In the genomic region with DNA sequence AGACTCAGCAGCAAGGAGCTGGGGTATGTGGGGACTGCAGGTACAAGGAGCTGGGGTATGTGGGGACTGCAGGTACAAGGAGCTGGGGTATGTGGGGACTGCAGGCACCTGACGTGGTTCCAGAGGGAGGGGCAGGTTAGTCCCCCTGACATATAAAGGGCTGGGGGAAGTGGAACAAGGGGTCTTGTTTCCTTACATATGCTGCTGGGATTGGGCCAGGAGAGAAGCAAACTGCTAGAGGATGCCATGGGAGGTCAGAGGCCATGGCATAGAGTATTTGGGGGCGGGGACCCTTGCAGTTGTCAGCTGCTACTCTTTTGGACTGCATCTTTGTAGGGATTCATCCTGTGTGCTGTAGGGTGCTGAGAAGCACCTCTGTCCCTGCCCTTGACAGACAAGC, we compare ENCODE assay signal across 29 mouse cellular contexts. TPM values are rescaled to one million over a fixed set of nuclear protein-coding genes. Genes with fewer than 3 reads are reported as not detected.
DNase-seq lines count a peak whose midpoint lies in the region; ATAC-seq and TF ChIP-seq lines count a peak whose summit lies in the region.
"Had no signal": no experiment of that assay in that cellular context is flagged by ENCODE, and none has a peak within 500 bp of the region (broad histone marks: within the 10 kb centered on the region; RNA-seq: fewer than 3 reads in every experiment).

No protein-coding gene starts in this region.

- H3K9ac ChIP-seq in forebrain, embryonic 14.5 days (ENCODE audit: low read length) = peak overlapping the region; percentile 0; the same call in 1 of the 2 replicates
- H3K9ac ChIP-seq in forebrain, postnatal 0 days = no peak overlapping the region
- H3K9ac ChIP-seq in hindbrain, embryonic 15.5 days = no peak overlapping the region
- H3K9ac ChIP-seq in hindbrain, postnatal 0 days (replicated peaks; ENCODE audit: low read length) = no peak overlapping the region
- 0 out of 2 replicates have a peak overlapping the region, but pooled peaks have one; percentile 79 for H3K9ac ChIP-seq in embryonic facial prominence, embryonic 14.5 days (ENCODE audit: low read depth, low read length)
- H3K9ac ChIP-seq in neural tube, embryonic 12.5 days = 0 out of 2 replicates have a peak overlapping the region, but pooled peaks have one; percentile 13
- H3K9ac ChIP-seq: heart, embryonic 15.5 days; intestine, embryonic 15.5 days; liver, embryonic 14.5 days had no signal

- no peaks in the 10 kb centered on the region for H3K9me3 ChIP-seq in forebrain, embryonic 14.5 days (replicated peaks; ENCODE audit: control insufficient read depth, low read length)
- H3K9me3 ChIP-seq in forebrain, postnatal 0 days (ENCODE audit: low read length) = no peaks in the 10 kb centered on the region
- no peaks in the 10 kb centered on the region for H3K9me3 ChIP-seq in hindbrain, embryonic 15.5 days
- no peaks in the 10 kb centered on the region for H3K9me3 ChIP-seq in hindbrain, postnatal 0 days (ENCODE audit: low read length)
- no peaks in the 10 kb centered on the region for H3K9me3 ChIP-seq in embryonic facial prominence, embryonic 14.5 days (ENCODE audit: control insufficient read depth, low read length)
- H3K9me3 ChIP-seq in neural tube, embryonic 12.5 days = no peaks in the 10 kb centered on the region
- H3K9me3 ChIP-seq: forebrain, embryonic 15.5 days; heart, embryonic 15.5 days; intestine, embryonic 15.5 days had no signal

- H3K4me3 ChIP-seq in forebrain, embryonic 14.5 days (ENCODE audit: low read depth, low read length) = no peak overlapping the region
- H3K4me3 ChIP-seq in forebrain, postnatal 0 days (ENCODE audit: low read depth, low read length) = no peak overlapping the region
- H3K4me3 ChIP-seq in hindbrain, embryonic 15.5 days = no peak overlapping the region
- H3K4me3 ChIP-seq in hindbrain, postnatal 0 days (ENCODE audit: low read length) = no peak overlapping the region
- H3K4me3 ChIP-seq in embryonic facial prominence, embryonic 14.5 days (ENCODE audit: low read depth, low read length) = no peak overlapping the region
- H3K4me3 ChIP-seq in neural tube, embryonic 12.5 days = no peak overlapping the region
- H3K4me3 ChIP-seq: forebrain, embryonic 15.5 days; heart, embryonic 15.5 days; intestine, embryonic 15.5 days; left cerebral cortex, adult 2 months had no signal

- no peak for DNase-seq in forebrain, embryonic 14.5 days (ENCODE audit: low spot score)
- no peak for DNase-seq in forebrain, postnatal 0 days
- DNase-seq in hindbrain, postnatal 0 days (ENCODE audit: low spot score) = no peak
- DNase-seq in embryonic facial prominence, embryonic 14.5 days (ENCODE audit: low spot score) = no peak
- no peak for DNase-seq in testis, postnatal 14 days (ENCODE audit: low spot score)
- DNase-seq: adrenal gland, postnatal 25 days; cerebellum, adult 11-12 months; gastrocnemius, postnatal 25 days; kidney, adult 9 months; kidney, postnatal 25 days; layer of hippocampus, adult 9-11 months; right cerebral cortex, postnatal 25 days; thymus, adult 18-20 months; thymus, postnatal 4 days had no signal

- no peak for ATAC-seq in forebrain, embryonic 14.5 days
- ATAC-seq in forebrain, postnatal 0 days = no peak
- ATAC-seq in hindbrain, embryonic 15.5 days (ENCODE audit: low FRiP score, low read depth) = no peak
- no peak for ATAC-seq in hindbrain, postnatal 0 days
- no peak for ATAC-seq in embryonic facial prominence, embryonic 14.5 days (ENCODE audit: low read depth)
- ATAC-seq in neural tube, embryonic 12.5 days (ENCODE audit: low FRiP score, low read depth) = no peak
- ATAC-seq: forebrain, embryonic 15.5 days; intestine, embryonic 15.5 days had no signal

- 91% methylated on average over 2 of the region's 2 CpGs for WGBS in forebrain, embryonic 14.5 days
- 98% methylated on average over 2 of the region's 2 CpGs for WGBS in forebrain, postnatal 0 days
- WGBS in hindbrain, embryonic 15.5 days = 93% methylated on average over 2 of the region's 2 CpGs
- WGBS in hindbrain, postnatal 0 days = 93% methylated on average over 2 of the region's 2 CpGs
- WGBS in embryonic facial prominence, embryonic 14.5 days = 94% methylated on average over 2 of the region's 2 CpGs
- WGBS in neural tube, embryonic 12.5 days = 95% methylated on average over 2 of the region's 2 CpGs

- TF ChIP-seq CTCF in forebrain, postnatal 0 days (IDR thresholded peaks at IDR 0.05; ENCODE audit: low read depth) = no peak
- TF ChIP-seq CTCF in hindbrain, postnatal 0 days (IDR thresholded peaks at IDR 0.05; ENCODE audit: low read depth) = no peak

- peaks cover 22% of the 10 kb centered on the region for H3K4me1 ChIP-seq in forebrain, embryonic 14.5 days (ENCODE audit: control insufficient read depth, insufficient read depth, low read length)
- H3K4me1 ChIP-seq in forebrain, postnatal 0 days (ENCODE audit: insufficient read depth) = peaks cover 17% of the 10 kb centered on the region; the same call in 1 of the 2 replicates
- peaks cover 33% of the 10 kb centered on the region for H3K4me1 ChIP-seq in hindbrain, embryonic 15.5 days (replicated peaks)
- H3K4me1 ChIP-seq in hindbrain, postnatal 0 days (ENCODE audit: insufficient read depth, low read length) = peaks cover 19% of the 10 kb centered on the region
- H3K4me1 ChIP-seq in embryonic facial prominence, embryonic 14.5 days (ENCODE audit: control insufficient read depth, insufficient read depth, low read length) = peaks cover 13% of the 10 kb centered on the region
- peaks cover 33% of the 10 kb centered on the region for H3K4me1 ChIP-seq in neural tube, embryonic 12.5 days

- no peak overlapping the region for H3K27ac ChIP-seq in forebrain, embryonic 14.5 days (ENCODE audit: low read depth, low read length)
- H3K27ac ChIP-seq in forebrain, postnatal 0 days (ENCODE audit: low read depth, low read length) = no peak overlapping the region
- peak overlapping the region; percentile 99; the same call in 1 of the 2 replicates for H3K27ac ChIP-seq in hindbrain, embryonic 15.5 days (replicated peaks)
- no peak overlapping the region for H3K27ac ChIP-seq in hindbrain, postnatal 0 days
- H3K27ac ChIP-seq in embryonic facial prominence, embryonic 14.5 days (replicated peaks; ENCODE audit: low read depth, low read length) = no peak overlapping the region
- H3K27ac ChIP-seq in neural tube, embryonic 12.5 days = no peak overlapping the region
- H3K27ac ChIP-seq: heart, embryonic 15.5 days; intestine, embryonic 15.5 days; left cerebral cortex, adult 2 months; liver, embryonic 14.5 days; macrophage had no signal

- H3K27me3 ChIP-seq in forebrain, embryonic 14.5 days (replicated peaks; ENCODE audit: control insufficient read depth, insufficient read depth, low read length) = no peaks in the 10 kb centered on the region
- H3K27me3 ChIP-seq in forebrain, postnatal 0 days (ENCODE audit: insufficient read depth, low read length) = no peaks in the 10 kb centered on the region
- H3K27me3 ChIP-seq in hindbrain, embryonic 15.5 days = no peaks in the 10 kb centered on the region
- H3K27me3 ChIP-seq in hindbrain, postnatal 0 days (ENCODE audit: insufficient read depth, low read length) = no peaks in the 10 kb centered on the region
- no peaks in the 10 kb centered on the region for H3K27me3 ChIP-seq in embryonic facial prominence, embryonic 14.5 days (replicated peaks; ENCODE audit: control insufficient read depth, insufficient read depth, low read length)
- no peaks in the 10 kb centered on the region for H3K27me3 ChIP-seq in neural tube, embryonic 12.5 days (replicated peaks)
- H3K27me3 ChIP-seq: CH12.LX; forebrain, embryonic 15.5 days; heart, embryonic 15.5 days; intestine, embryonic 15.5 days had no signal

- H3K4me2 ChIP-seq in forebrain, embryonic 14.5 days (ENCODE audit: low read length) = no peak overlapping the region
- H3K4me2 ChIP-seq in forebrain, postnatal 0 days (ENCODE audit: low read depth) = no peak overlapping the region
- H3K4me2 ChIP-seq in hindbrain, embryonic 15.5 days = no peak overlapping the region
- no peak overlapping the region for H3K4me2 ChIP-seq in hindbrain, postnatal 0 days (ENCODE audit: low read depth, low read length)
- no peak overlapping the region for H3K4me2 ChIP-seq in embryonic facial prominence, embryonic 14.5 days (ENCODE audit: low read depth, low read length)
- 0 out of 2 replicates have a peak overlapping the region, but pooled peaks have one; percentile 1 for H3K4me2 ChIP-seq in neural tube, embryonic 12.5 days (replicated peaks)
- H3K4me2 ChIP-seq: forebrain, embryonic 15.5 days; heart, embryonic 15.5 days had no signal

- peaks cover 41% of the 10 kb centered on the region for H3K36me3 ChIP-seq in forebrain, embryonic 14.5 days (ENCODE audit: control insufficient read depth, insufficient read depth, low read length)
- peaks cover 29% of the 10 kb centered on the region for H3K36me3 ChIP-seq in forebrain, postnatal 0 days (ENCODE audit: insufficient read depth)
- peaks cover 23% of the 10 kb centered on the region; the same call in 1 of the 2 replicates for H3K36me3 ChIP-seq in hindbrain, embryonic 15.5 days
- peaks cover 28% of the 10 kb centered on the region; the same call in 1 of the 2 replicates for H3K36me3 ChIP-seq in hindbrain, postnatal 0 days (ENCODE audit: insufficient read depth, low read length)
- peaks cover 39% of the 10 kb centered on the region for H3K36me3 ChIP-seq in embryonic facial prominence, embryonic 14.5 days (ENCODE audit: control insufficient read depth, insufficient read depth, low read length)
- peaks cover 39% of the 10 kb centered on the region for H3K36me3 ChIP-seq in neural tube, embryonic 12.5 days

RNA-seq across cellular contexts. Expression of gene Zfp628, which starts 2.5 kb away (rescaled TPM):
- 3.6 and 3.8 TPM in 2 replicates for polyA plus RNA-seq in forebrain, embryonic 14.5 days (2014; fragmentation: Nextera tagmentation; extraction: Ambion mirVana)
- total RNA-seq in forebrain, postnatal 0 days (2014; rRNA removed) = 5.4 and 9.2 TPM in 2 replicates
- polyA plus RNA-seq in forebrain, postnatal 0 days (2015; fragmentation: Nextera tagmentation; extraction: Ambion mirVana) = 5.8 and 6.0 TPM in 2 replicates
- polyA plus RNA-seq in hindbrain, embryonic 15.5 days (2015; fragmentation: Nextera tagmentation; extraction: Ambion mirVana) = 3.5 and 4.2 TPM in 2 replicates
- 12.5 and 12.7 TPM in 2 replicates for total RNA-seq in hindbrain, postnatal 0 days (2014; rRNA removed)
- 5.2 and 5.7 TPM in 2 replicates for polyA plus RNA-seq in hindbrain, postnatal 0 days (2015; fragmentation: Nextera tagmentation; extraction: Ambion mirVana)
- polyA plus RNA-seq in embryonic facial prominence, embryonic 14.5 days (2014; fragmentation: Nextera tagmentation; extraction: Ambion mirVana) = 3.7 and 4.0 TPM in 2 replicates
- polyA plus RNA-seq in neural tube, embryonic 12.5 days (2016; fragmentation: Nextera tagmentation; extraction: Ambion mirVana) = 4.4 and 4.5 TPM in 2 replicates

RNA-seq across cellular contexts. Expression of gene Nat14, which starts 4.3 kb away (rescaled TPM):
- 9.8 and 17.7 TPM in 2 replicates for polyA plus RNA-seq in forebrain, embryonic 14.5 days (2014; fragmentation: Nextera tagmentation; extraction: Ambion mirVana)
- total RNA-seq in forebrain, postnatal 0 days (2014; rRNA removed) = 45.5 and 69.9 TPM in 2 replicates
- polyA plus RNA-seq in forebrain, postnatal 0 days (2015; fragmentation: Nextera tagmentation; extraction: Ambion mirVana) = 20.5 and 54.3 TPM in 2 replicates
- polyA plus RNA-seq in hindbrain, embryonic 15.5 days (2015; fragmentation: Nextera tagmentation; extraction: Ambion mirVana) = 35.3 and 35.8 TPM in 2 replicates
- 24.2 and 32.3 TPM in 2 replicates for total RNA-seq in hindbrain, postnatal 0 days (2014; rRNA removed)
- 27.5 and 29.4 TPM in 2 replicates for polyA plus RNA-seq in hindbrain, postnatal 0 days (2015; fragmentation: Nextera tagmentation; extraction: Ambion mirVana)
- 1.9 and 2.6 TPM in 2 replicates for polyA plus RNA-seq in embryonic facial prominence, embryonic 14.5 days (2014; fragmentation: Nextera tagmentation; extraction: Ambion mirVana)
- 13.0 and 13.7 TPM in 2 replicates for polyA plus RNA-seq in neural tube, embryonic 12.5 days (2016; fragmentation: Nextera tagmentation; extraction: Ambion mirVana)
- total RNA-seq: hematopoietic stem cell, adult 5-6 weeks had no signal

RNA-seq across cellular contexts. Expression of gene Ssc5d, which starts 8.1 kb away (rescaled TPM):
- 0.23 and 0.41 TPM in 2 replicates for polyA plus RNA-seq in forebrain, embryonic 14.5 days (2014; fragmentation: Nextera tagmentation; extraction: Ambion mirVana)
- total RNA-seq in forebrain, postnatal 0 days (2014; rRNA removed) = 0.54 and 1.7 TPM in 2 replicates
- 0.51 and 0.63 TPM in 2 replicates for polyA plus RNA-seq in forebrain, postnatal 0 days (2015; fragmentation: Nextera tagmentation; extraction: Ambion mirVana)
- polyA plus RNA-seq in hindbrain, embryonic 15.5 days (2015; fragmentation: Nextera tagmentation; extraction: Ambion mirVana) = 1.2 and 1.3 TPM in 2 replicates
- 2.5 and 2.8 TPM in 2 replicates for total RNA-seq in hindbrain, postnatal 0 days (2014; rRNA removed)
- polyA plus RNA-seq in hindbrain, postnatal 0 days (2015; fragmentation: Nextera tagmentation; extraction: Ambion mirVana) = 0.77 and 1.0 TPM in 2 replicates
- 8.1 and 8.7 TPM in 2 replicates for polyA plus RNA-seq in embryonic facial prominence, embryonic 14.5 days (2014; fragmentation: Nextera tagmentation; extraction: Ambion mirVana)
- polyA plus RNA-seq in neural tube, embryonic 12.5 days (2016; fragmentation: Nextera tagmentation; extraction: Ambion mirVana) = 2.5 and 3.0 TPM in 2 replicates
- total RNA-seq: common myeloid progenitor, adult 5-6 weeks; hematopoietic stem cell, adult 5-6 weeks had no signal

RNA-seq across cellular contexts. Expression of gene Gm36210, which starts 11.2 kb away (rescaled TPM):
- polyA plus RNA-seq in forebrain, embryonic 14.5 days (2014; fragmentation: Nextera tagmentation; extraction: Ambion mirVana) = 0.33 and 0.44 TPM in 2 replicates
- total RNA-seq in forebrain, postnatal 0 days (2014; rRNA removed) = 0.48 and 0.85 TPM in 2 replicates
- 0.29 and 0.47 TPM in 2 replicates for polyA plus RNA-seq in forebrain, postnatal 0 days (2015; fragmentation: Nextera tagmentation; extraction: Ambion mirVana)
- polyA plus RNA-seq in hindbrain, embryonic 15.5 days (2015; fragmentation: Nextera tagmentation; extraction: Ambion mirVana) = 0.45 and 0.47 TPM in 2 replicates
- 0.31 and 3.3 TPM in 2 replicates for total RNA-seq in hindbrain, postnatal 0 days (2014; rRNA removed)
- polyA plus RNA-seq in hindbrain, postnatal 0 days (2015; fragmentation: Nextera tagmentation; extraction: Ambion mirVana) = 0.30 and 0.45 TPM in 2 replicates
- polyA plus RNA-seq in embryonic facial prominence, embryonic 14.5 days (2014; fragmentation: Nextera tagmentation; extraction: Ambion mirVana) = 0.35 TPM in 1 of 2 replicates, not detected in the other
- 0.29 TPM in 1 of 2 replicates, not detected in the other for polyA plus RNA-seq in neural tube, embryonic 12.5 days (2016; fragmentation: Nextera tagmentation; extraction: Ambion mirVana)
- total RNA-seq: adrenal gland, postnatal 25 days; CH12.LX; common myeloid progenitor, adult 5-6 weeks; hematopoietic stem cell, adult 5-6 weeks; neutrophil, adult 5-6 weeks had no signal
- polyA plus RNA-seq: heart, embryonic 15.5 days; intestine, embryonic 15.5 days; limb, embryonic 11.5 days; lung, embryonic 16.5 days; macrophage; stomach, embryonic 14.5 days had no signal

RNA-seq across cellular contexts. Expression of gene Isoc2a, which starts 40.5 kb away (rescaled TPM):
- polyA plus RNA-seq in forebrain, embryonic 14.5 days (2014; fragmentation: Nextera tagmentation; extraction: Ambion mirVana) = 0.53 and 0.59 TPM in 2 replicates
- total RNA-seq in forebrain, postnatal 0 days (2014; rRNA removed) = 4.8 and 4.9 TPM in 2 replicates
- 0.26 and 0.39 TPM in 2 replicates for polyA plus RNA-seq in forebrain, postnatal 0 days (2015; fragmentation: Nextera tagmentation; extraction: Ambion mirVana)
- 0.75 and 0.77 TPM in 2 replicates for polyA plus RNA-seq in hindbrain, embryonic 15.5 days (2015; fragmentation: Nextera tagmentation; extraction: Ambion mirVana)
- total RNA-seq in hindbrain, postnatal 0 days (2014; rRNA removed) = 8.3 and 12.2 TPM in 2 replicates
- polyA plus RNA-seq in hindbrain, postnatal 0 days (2015; fragmentation: Nextera tagmentation; extraction: Ambion mirVana) = 0.43 and 0.76 TPM in 2 replicates
- polyA plus RNA-seq in embryonic facial prominence, embryonic 14.5 days (2014; fragmentation: Nextera tagmentation; extraction: Ambion mirVana) = 1.3 and 1.6 TPM in 2 replicates
- polyA plus RNA-seq in neural tube, embryonic 12.5 days (2016; fragmentation: Nextera tagmentation; extraction: Ambion mirVana) = 0.91 and 0.93 TPM in 2 replicates

Comparison
In these comparisons a context has a peak if more than half of its experiments do, and no peak if none do; other contexts are left out.
1. H3K9ac ChIP-seq: peak in forebrain, embryonic 14.5 days (single experiment), embryonic facial prominence, embryonic 14.5 days (single experiment) and neural tube, embryonic 12.5 days (single experiment); none in forebrain, postnatal 0 days (single experiment), hindbrain, embryonic 15.5 days (single experiment) and hindbrain, postnatal 0 days (single experiment).